Mouse (Mus musculus) ES-E14 (cell line): ENCODE results near the gene 1700013F07Rik. TPM values are rescaled to one million over a fixed set of nuclear protein-coding genes. Genes with fewer than 3 reads are reported as not detected.

ENCODE experiments used
- DNase-seq: peaks from one replicate; pipeline ENCODE4 v3.0.0-alpha.2; 2013; ENCODE audit warnings: low read depth, low spot score
- H3K27ac ChIP-seq: 2 replicates; pipeline ENCODE4 v1.5.1; 2012; ENCODE audit warnings: low read depth, mild to moderate bottlenecking, low read length, moderate library complexity, mixed read lengths; ENCODE audit not compliant: poor library complexity, insufficient read depth, severe bottlenecking
- H3K36me3 ChIP-seq: 2 replicates; pipeline ENCODE4 v1.6.1; 2012; ENCODE audit warnings: mild to moderate bottlenecking, low read length, moderate library complexity, mixed read lengths; ENCODE audit not compliant: control insufficient read depth, poor library complexity, insufficient read depth, severe bottlenecking
- H3K4me1 ChIP-seq, 2 experiments: fragments of 150-350 bp in 1 of 2; sonication (generic) in 1 of 2; 2 replicates each; pipeline ENCODE4 v1.6.1; 2012; ENCODE audit warnings: low read length in 2 of 2, mild to moderate bottlenecking in 1 of 2, mixed read lengths in 1 of 2; ENCODE audit not compliant: control insufficient read depth in 2 of 2, insufficient read depth in 2 of 2, poor library complexity in 1 of 2
- H3K4me3 ChIP-seq, 2 experiments: fragments of 150-350 bp in 1 of 2; sonication (generic) in 1 of 2; 2 replicates each; pipeline ENCODE4 v1.5.1; 2012; ENCODE audit warnings: low read length in 2 of 2, low read depth in 1 of 2, mild to moderate bottlenecking in 1 of 2, mixed read lengths in 1 of 2; ENCODE audit not compliant: insufficient read depth in 1 of 2, poor library complexity in 1 of 2, severe bottlenecking in 1 of 2
- H3K9ac ChIP-seq: 2 replicates; pipeline ENCODE4 v1.6.1; 2012; ENCODE audit warnings: low read depth, mild to moderate bottlenecking, low read length, mixed read lengths; ENCODE audit not compliant: poor library complexity, insufficient read depth, severe bottlenecking
- H3K9me3 ChIP-seq: fragments of 150-350 bp; sonication (generic); 2 replicates; pipeline ENCODE4 v1.6.1; 2012; ENCODE audit warnings: low read depth, mild to moderate bottlenecking, low read length; ENCODE audit not compliant: control insufficient read depth, insufficient read depth
- CHD2 ChIP-seq: IDR thresholded peaks from 2 replicates; pipeline ENCODE4 v1.6.1; 2014; ENCODE audit warnings: mild to moderate bottlenecking, low read depth, low read length, inconsistent platforms
- HCFC1 ChIP-seq: IDR thresholded peaks from 2 replicates; pipeline ENCODE4 v1.6.1; 2012; ENCODE audit warnings: low read length, inconsistent platforms, borderline replicate concordance; ENCODE audit not compliant: insufficient read depth
- MAFK ChIP-seq: IDR thresholded peaks from 2 replicates; pipeline ENCODE4 v1.6.1; 2014; ENCODE audit warnings: mild to moderate bottlenecking, low read depth, low read length, inconsistent platforms; ENCODE audit not compliant: insufficient read depth
- ZC3H11A ChIP-seq: IDR thresholded peaks from 2 replicates; pipeline ENCODE4 v1.6.1; 2012; ENCODE audit warnings: low read depth, mild to moderate bottlenecking, inconsistent platforms, low read length, borderline replicate concordance
- ZNF384 ChIP-seq: IDR thresholded peaks from 2 replicates; pipeline ENCODE4 v1.6.1; 2012; ENCODE audit warnings: low read depth, low read length, inconsistent platforms
- in situ Hi-C, 2 experiments: fragments of 600-800 bp; cut with MboI; formaldehyde crosslinking; loops; one replicate each; pipeline ENCODE4 v1.15.1; 2025; ENCODE audit warnings: low sequenced_read_pairs in 2 of 2, inconsistent platforms in 1 of 2; ENCODE audit not compliant: unreplicated experiment in 2 of 2
- total RNA-seq: library from RNA; depleted of rRNA; stranded (reverse); fragments of 300-350 nt; gene quantifications from 2 replicates; pipeline ENCODE4 v1.2.3, GENCODE M21; 2012

Gene 1700013F07Rik
- total RNA-seq, 1 experiment: not detected

DNA sequence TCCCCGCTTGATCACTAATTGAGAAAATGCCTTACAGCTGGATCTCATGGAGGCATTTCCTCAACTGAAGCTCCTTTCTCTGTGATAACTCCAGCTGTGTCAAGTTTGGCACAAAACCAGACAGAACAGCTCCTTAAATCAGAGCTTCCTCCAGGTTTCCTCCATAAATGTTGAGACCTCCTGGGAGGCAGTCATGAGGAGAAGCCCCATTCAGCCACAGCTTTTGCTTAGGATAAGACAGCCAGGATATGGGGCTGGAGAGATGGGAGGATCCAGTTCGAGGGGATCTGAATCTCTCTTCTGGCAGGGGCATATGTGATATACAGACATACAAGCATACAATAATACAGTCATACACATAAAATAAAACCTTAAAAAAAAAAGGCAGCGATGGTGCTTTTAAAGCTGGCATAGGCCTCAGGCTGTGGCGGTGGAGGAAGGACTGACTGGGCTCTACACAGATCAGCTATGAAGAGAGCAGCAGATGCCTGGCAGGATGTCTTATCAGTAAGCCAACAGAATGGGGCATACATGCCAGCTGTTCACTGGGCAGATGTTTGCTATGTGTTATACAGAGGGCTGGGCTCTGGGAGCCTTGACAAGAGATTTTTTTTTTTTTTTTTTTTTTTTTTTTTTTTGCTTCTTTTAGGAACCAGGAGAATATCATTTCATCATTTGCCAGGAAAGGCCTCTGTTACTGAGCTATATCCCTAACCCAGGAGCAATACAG lies 25.0 kb upstream of the 1700013F07Rik start:
- Histone ChIP-seq H3K9me3 (no peaks in the 10 kb centered on the region), H3K36me3 (no peaks in the 10 kb centered on the region), H3K9ac (no peak overlapping the region), H3K4me3 (no peak overlapping the region), H3K4me1 (peaks cover 1 to 10% of the 10 kb centered on the region in 2 experiments; a peak in 1 of 4 replicates), H3K27ac (no peak overlapping the region)
- no peak for DNase-seq
- no peak for TF ChIP-seq MAFK
- no peak for TF ChIP-seq CHD2
- peak; percentile 56; the same call in 1 of the 2 replicates for TF ChIP-seq ZNF384
- no peak for TF ChIP-seq HCFC1
- no peak for TF ChIP-seq ZC3H11A
- in situ Hi-C loops: no loop called here

GRCm38 (mm10) chr3:108510156-108510555 lies 23.8 kb upstream of the 1700013F07Rik start:
- Histone ChIP-seq H3K4me3 (no peak overlapping the region), H3K9me3 (no peaks in the 10 kb centered on the region), H3K4me1 (peaks cover 1 to 10% of the 10 kb centered on the region in 2 experiments; a peak in 1 of 4 replicates), H3K36me3 (no peaks in the 10 kb centered on the region), H3K9ac (no peak overlapping the region), H3K27ac (no peak overlapping the region)
- DNase-seq: no peak
- no peak for TF ChIP-seq ZNF384
- no peak for TF ChIP-seq HCFC1
- no peak for TF ChIP-seq MAFK
- TF ChIP-seq ZC3H11A: no peak
- no peak for TF ChIP-seq CHD2
- in situ Hi-C loops: no loop called here

- Histone ChIP-seq H3K36me3 (no peaks in the 10 kb centered on the region), H3K4me3 (no peak overlapping the region), H3K4me1 (peaks cover 1 to 10% of the 10 kb centered on the region in 2 experiments; a peak in 1 of 4 replicates), H3K27ac (no peak overlapping the region), H3K9ac (no peak overlapping the region), H3K9me3 (no peaks in the 10 kb centered on the region)
- TF ChIP-seq CHD2 (no peak), ZC3H11A (no peak), HCFC1 (no peak), MAFK (no peak), ZNF384 (no peak)
- in situ Hi-C loops: no loop called here
- DNase-seq: no peak
These were observed 23.1 kb upstream of the 1700013F07Rik start for GRCm38 (mm10) chr3:108510716-108511483.

GRCm38 (mm10) chr3:108513465-108513864 lies 20.5 kb upstream of the 1700013F07Rik start:
- in situ Hi-C loops: no loop called here
- TF ChIP-seq MAFK (no peak), CHD2 (no peak), HCFC1 (no peak), ZNF384 (no peak)

More at GRCm38 (mm10) chr3:108513465-108513864, 20.5 kb upstream of the 1700013F07Rik start:
- no peaks in the 10 kb centered on the region for H3K9me3 ChIP-seq
- H3K4me1 ChIP-seq: peaks cover 1 to 10% of the 10 kb centered on the region in 2 experiments; a peak in 1 of 4 replicates
- DNase-seq: no peak
- no peak overlapping the region for H3K4me3 ChIP-seq
- no peak overlapping the region for H3K27ac ChIP-seq
- H3K9ac ChIP-seq: no peak overlapping the region
- H3K36me3 ChIP-seq: no peaks in the 10 kb centered on the region
